Mouse (Mus musculus): Measurements from ENCODE around the gene Ergic1. TPM values are rescaled to one million over a fixed set of nuclear protein-coding genes. Genes with fewer than 3 reads are reported as not detected.

Gene Ergic1
- total RNA-seq, 2 experiments from 2014 or later, result 159 to 160 TPM

GRCm38 (mm10) chr17:26537722-26538471 lies 23.4 kb upstream of the Ergic1 start:
- DNase-seq, result peak in 1 of 2 experiments; percentile 20

- DNase-seq, result no peak
Observed at GRCm38 (mm10) chr17:26540083-26540482, 21.2 kb upstream of the Ergic1 start.

GRCm38 (mm10) chr17:26544319-26544963 lies 16.8 kb upstream of the Ergic1 start:
- DNase-seq, result no peak

GRCm38 (mm10) chr17:26547771-26548170 lies 13.5 kb upstream of the Ergic1 start:
- DNase-seq, result peak; percentile 47 to 51

- DNase-seq, result no peak
Observed at GRCm38 (mm10) chr17:26548566-26548965, 12.7 kb upstream of the Ergic1 start.

GRCm38 (mm10) chr17:26549148-26549809 lies 12.0 kb upstream of the Ergic1 start:
- peak in 1 of 2 experiments; percentile 12 for DNase-seq

- DNase-seq, result no peak
Observed at GRCm38 (mm10) chr17:26551104-26551503, 10.2 kb upstream of the Ergic1 start.

GRCm38 (mm10) chr17:26553033-26553432 lies 8.3 kb upstream of the Ergic1 start:
- DNase-seq, result no peak

- DNase-seq, result no peak
Observed at GRCm38 (mm10) chr17:26560526-26561289, 581 bp upstream of the Ergic1 start.

- no peak for DNase-seq
Observed at GRCm38 (mm10) chr17:26561651-26562181, 427 bp downstream of the Ergic1 start, which contains the start of gene Dusp1. Dusp1 (minus strand) TSS chr17:26562128.

- DNase-seq, result no peak
Observed at GRCm38 (mm10) chr17:26562292-26562691, 1.0 kb downstream of the Ergic1 start.

GRCm38 (mm10) chr17:26563476-26563875 lies 2.2 kb downstream of the Ergic1 start:
- DNase-seq, result no peak

GRCm38 (mm10) chr17:26564439-26564838 lies 3.1 kb downstream of the Ergic1 start:
- DNase-seq, result no peak

- DNase-seq, result no peak
Observed at GRCm38 (mm10) chr17:26567142-26567817, 6.0 kb downstream of the Ergic1 start.

- no peak for DNase-seq
Observed at GRCm38 (mm10) chr17:26567818-26568173, 6.5 kb downstream of the Ergic1 start.

- DNase-seq, result no peak
Observed at GRCm38 (mm10) chr17:26569594-26570350, 8.5 kb downstream of the Ergic1 start.

GRCm38 (mm10) chr17:26570651-26571118 lies 9.4 kb downstream of the Ergic1 start:
- no peak for DNase-seq

GRCm38 (mm10) chr17:26571377-26571776 lies 10.1 kb downstream of the Ergic1 start:
- DNase-seq, result peak; percentile 80 to 89

GRCm38 (mm10) chr17:26572265-26572664 lies 11.0 kb downstream of the Ergic1 start:
- DNase-seq, result no peak

GRCm38 (mm10) chr17:26574118-26574517 lies 12.8 kb downstream of the Ergic1 start:
- no peak for DNase-seq

All from adrenal gland, postnatal 36 days (tissue).